Comparison of ENCODE assay signal across 23 mouse cellular contexts in genomic region chr15:96766238-96766637, GRCm38 (mm10).
"Had no signal": no experiment of that assay in that cellular context is flagged by ENCODE, and none has a peak within 500 bp of the region (broad histone marks: within the 10 kb centered on the region; RNA-seq: fewer than 3 reads in every experiment).

No protein-coding gene starts in this region.

- H3K27ac ChIP-seq: embryonic facial prominence, embryonic 10.5 days; embryonic facial prominence, embryonic 12.5 days; embryonic facial prominence, embryonic 13.5 days; embryonic facial prominence, embryonic 15.5 days; forebrain, embryonic 10.5 days; forebrain, embryonic 12.5 days; forebrain, embryonic 13.5 days; forebrain, embryonic 15.5 days; gastrocnemius, adult 2 months; heart, adult 2 months had no signal

- DNase-seq: cerebellum, adult 9-10 months; cerebellum, adult 9-11 months; cerebellum, postnatal 10 days; cerebellum, postnatal 14 days; cerebellum, postnatal 36 days; embryo, embryonic 11 days; forebrain, postnatal 0 days; gastrocnemius, adult 2 months; gastrocnemius, postnatal 10 days; gastrocnemius, postnatal 14 days; gastrocnemius, postnatal 25 days; gastrocnemius, postnatal 36 days; heart, adult 2 months had no signal

- H3K9ac ChIP-seq: embryonic facial prominence, embryonic 12.5 days; embryonic facial prominence, embryonic 13.5 days; embryonic facial prominence, embryonic 15.5 days; forebrain, embryonic 12.5 days; forebrain, embryonic 13.5 days; forebrain, embryonic 15.5 days; forebrain, postnatal 0 days had no signal

- H3K4me3 ChIP-seq: embryonic facial prominence, embryonic 10.5 days; embryonic facial prominence, embryonic 12.5 days; embryonic facial prominence, embryonic 13.5 days; embryonic facial prominence, embryonic 15.5 days; erythroblast, embryonic 14.5 days; forebrain, embryonic 10.5 days; forebrain, embryonic 12.5 days; forebrain, embryonic 13.5 days; forebrain, embryonic 15.5 days; gastrocnemius, adult 2 months; heart, adult 2 months; heart, embryonic 10.5 days had no signal

- H3K4me1 ChIP-seq: embryonic facial prominence, embryonic 12.5 days; forebrain, embryonic 13.5 days; forebrain, embryonic 15.5 days had no signal

- H3K9me3 ChIP-seq: embryonic facial prominence, embryonic 10.5 days; embryonic facial prominence, embryonic 12.5 days; embryonic facial prominence, embryonic 13.5 days; embryonic facial prominence, embryonic 15.5 days; forebrain, embryonic 10.5 days; forebrain, embryonic 12.5 days; forebrain, embryonic 13.5 days; forebrain, embryonic 15.5 days; heart, embryonic 10.5 days had no signal

- H3K27me3 ChIP-seq: embryonic facial prominence, embryonic 12.5 days; embryonic facial prominence, embryonic 13.5 days; embryonic facial prominence, embryonic 15.5 days; forebrain, embryonic 12.5 days; forebrain, embryonic 13.5 days; forebrain, embryonic 15.5 days had no signal

- H3K36me3 ChIP-seq: embryonic facial prominence, embryonic 10.5 days; embryonic facial prominence, embryonic 12.5 days; embryonic facial prominence, embryonic 13.5 days; embryonic facial prominence, embryonic 15.5 days; forebrain, embryonic 10.5 days; forebrain, embryonic 12.5 days; forebrain, embryonic 15.5 days; heart, embryonic 10.5 days had no signal
